Mouse (Mus musculus): ENCODE data around the gene Dusp5.

Dusp5 gene

DNA sequence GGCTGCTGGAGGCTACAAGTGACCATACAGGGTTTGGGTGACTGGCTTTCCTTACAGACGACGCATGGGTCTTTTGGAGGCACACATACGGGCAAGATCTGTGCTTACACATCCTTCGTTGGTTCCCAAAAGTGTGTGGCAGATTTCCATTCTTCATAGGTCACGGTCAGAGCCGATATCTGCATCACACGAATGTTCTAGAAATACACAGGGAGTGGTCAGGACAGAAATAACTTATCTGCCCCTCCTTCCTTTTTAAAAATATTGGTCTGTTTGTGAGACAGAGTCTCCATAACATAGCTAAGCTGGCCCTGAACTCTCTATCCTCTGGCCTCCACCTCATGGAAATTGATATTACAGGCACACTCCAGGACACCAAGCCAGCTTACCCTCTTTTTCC is 24.7 kb upstream of the Dusp5 start:
- ChIA-PET POLR2A (interaction anchor here in 1 of 4 experiments (1.7 kb wide), 1 partner anchor 43 kb away, joined by 4 read pairs; no protein-coding TSS in a partner anchor), CTCF (no interaction called here)

DNA sequence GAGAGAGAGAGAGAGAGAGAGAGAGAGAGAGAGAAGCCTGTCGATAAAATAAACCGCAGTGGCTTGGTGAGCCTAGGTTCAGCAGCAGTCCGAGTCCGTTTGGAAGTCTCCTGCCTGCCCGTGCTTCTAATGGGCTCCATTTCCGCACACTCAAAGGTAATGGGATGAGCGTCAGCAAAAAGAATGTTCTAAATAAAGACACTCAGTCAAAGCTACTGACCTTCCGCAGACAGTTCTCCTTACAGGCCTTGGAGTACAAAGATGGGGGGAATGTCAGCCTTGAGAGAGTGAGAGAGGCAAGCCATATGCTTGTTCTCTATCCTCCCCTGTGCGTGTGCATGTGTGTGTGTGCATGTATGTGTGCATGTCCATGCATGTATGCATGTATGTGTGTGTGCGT is 23.2 kb upstream of the Dusp5 start:
- CTCF ChIA-PET: interaction anchor here in 2 of 4 experiments (0.6 to 0.7 kb wide), 2 partner anchors 137 to 143 kb away, joined by 4 to 7 read pairs; no protein-coding TSS in a partner anchor
- POLR2A ChIA-PET: interaction anchor here in 2 of 4 experiments (0.7 to 1.7 kb wide), 7 partner anchors 11 to 329 kb away, joined by 3 to 4 read pairs (median 3); partner anchors contain the start of genes Dusp5 (in 2 of the 2) and Smc3 (in 1 of the 2)

DNA sequence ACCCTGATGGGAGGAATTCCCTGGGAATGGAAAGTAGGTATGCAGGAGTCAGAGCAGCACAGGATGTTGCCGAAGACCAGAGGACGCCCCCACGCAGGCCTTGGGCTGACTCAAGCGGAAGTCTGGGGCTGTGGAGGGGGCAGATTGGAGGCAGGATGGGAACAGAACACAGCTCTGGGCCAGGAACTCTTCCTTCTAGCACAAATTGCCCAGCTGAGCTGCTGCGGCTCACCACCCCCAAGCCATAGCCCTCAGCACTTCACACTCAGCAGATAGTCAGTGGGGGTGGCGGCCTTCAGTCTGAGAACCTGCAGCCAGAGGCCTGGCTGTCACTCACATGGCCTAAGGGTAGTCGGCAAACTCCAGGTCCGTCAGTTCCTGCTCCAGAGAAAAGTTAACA is 21.4 kb upstream of the Dusp5 start:
- ChIA-PET POLR2A (no interaction called here), CTCF (interaction anchor here in 1 of 4 experiments (0.6 kb wide), 1 partner anchor 32 kb away, joined by 3 read pairs; no protein-coding TSS in a partner anchor)

DNA sequence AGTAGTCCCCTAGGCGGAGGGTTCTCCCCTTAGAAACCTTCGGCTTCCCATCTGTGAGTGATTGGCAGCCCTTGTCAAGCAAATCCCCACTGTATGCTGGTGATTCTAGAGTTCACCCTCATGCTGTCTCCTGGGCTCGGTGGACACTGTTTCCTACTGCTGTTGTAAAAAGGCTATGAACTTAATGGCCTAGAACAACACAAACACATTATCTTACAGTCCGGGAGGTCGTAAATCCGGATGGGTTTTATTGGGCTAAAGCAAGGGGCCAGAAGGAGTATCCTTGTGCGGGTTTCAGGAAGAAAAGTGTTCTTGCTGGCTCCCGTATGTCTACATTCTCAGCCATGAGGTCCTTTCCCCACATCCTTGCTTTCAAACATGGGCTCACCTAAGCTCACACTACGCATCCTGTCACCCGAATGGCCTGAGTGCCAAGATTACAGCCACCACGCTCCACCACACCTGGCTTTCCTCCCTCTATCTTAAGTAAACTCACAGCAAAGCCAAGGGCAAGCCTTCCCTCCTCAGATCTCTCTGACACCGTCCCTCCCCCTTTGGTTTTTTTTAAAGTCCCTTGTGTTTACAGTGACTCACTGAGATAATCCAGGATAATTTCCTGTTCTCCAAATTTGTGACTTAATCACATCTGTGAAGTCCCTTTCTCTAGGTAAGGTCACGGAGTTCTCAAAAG is 17.5 kb upstream of the Dusp5 start:
- ChIA-PET POLR2A (interaction anchor here in 2 of 4 experiments (0.6 to 1.2 kb wide), 2 partner anchors 11 to 17 kb away, joined by 3 to 7 read pairs; no protein-coding TSS in a partner anchor), CTCF (no interaction called here)

DNA sequence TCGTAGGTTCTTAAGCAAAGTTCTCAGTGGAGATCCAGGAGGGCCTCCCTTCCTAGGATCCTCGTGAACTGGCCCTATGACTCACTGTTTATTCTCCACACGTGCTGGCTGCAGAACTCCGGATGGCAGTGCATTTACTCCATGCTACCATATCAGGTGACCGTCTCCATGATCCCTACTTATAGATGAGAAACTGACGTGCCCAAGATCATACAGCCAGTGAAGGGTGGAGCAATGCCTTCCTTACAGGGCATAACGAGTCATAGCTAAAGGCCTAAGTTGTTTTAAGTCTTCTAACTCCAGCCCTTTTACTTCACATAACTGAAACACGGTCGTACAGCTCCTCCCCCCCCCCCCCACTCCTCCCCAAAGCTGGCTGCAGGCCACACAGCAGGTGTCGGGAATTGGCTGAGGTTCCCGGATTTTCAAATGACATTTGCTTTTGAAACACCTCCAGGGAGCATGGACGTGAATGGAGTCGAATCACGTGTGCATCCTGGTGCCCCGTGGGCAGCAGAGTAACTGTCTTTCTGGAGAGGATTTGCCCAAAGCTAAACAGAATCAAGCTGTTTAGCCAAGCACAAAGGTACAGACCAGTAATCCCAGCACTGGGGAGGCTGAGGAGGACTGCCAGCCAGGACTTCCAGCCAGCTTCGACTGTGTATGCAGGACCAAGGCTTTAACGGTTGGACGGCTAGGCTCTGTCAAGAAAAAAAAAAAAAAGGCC is 11.4 kb upstream of the Dusp5 start:
- POLR2A ChIA-PET: interaction anchor here (0.8 to 2.7 kb wide), 17 partner anchors 10 to 129 kb away, joined by 3 to 18 read pairs (median 3); partner anchors contain the start of genes Dusp5 (in 4 of the 4) and Smc3 (in 1 of the 4)
- CTCF ChIA-PET: interaction anchor here in 2 of 4 experiments (0.6 to 0.7 kb wide), 4 partner anchors 55 to 339 kb away, joined by 5 to 10 read pairs (median 6); no protein-coding TSS in a partner anchor

DNA sequence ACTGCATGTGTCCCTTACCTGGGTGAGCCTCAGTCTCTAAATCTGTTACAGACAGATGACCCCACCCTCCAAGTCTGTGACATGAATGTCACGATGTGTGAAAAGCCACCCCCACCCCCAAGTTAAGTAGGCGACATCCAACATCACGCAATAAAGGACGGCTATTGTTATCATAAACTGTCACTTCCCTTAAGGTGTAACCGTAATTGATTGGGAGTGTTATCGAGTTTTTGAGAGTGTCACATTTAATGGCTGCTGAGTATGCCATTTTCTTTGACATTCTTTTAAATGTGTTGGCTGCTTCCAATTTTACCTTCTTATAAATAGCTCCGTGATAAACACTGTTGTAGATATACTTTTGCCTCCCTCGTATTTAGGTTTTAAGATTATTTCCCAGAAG is 9.4 kb upstream of the Dusp5 start:
- ChIA-PET POLR2A (interaction anchor here in 3 of 4 experiments (0.6 to 2.6 kb wide), 7 partner anchors 9 to 71 kb away, joined by 3 to 16 read pairs (median 3); partner anchors contain the start of gene Dusp5 (in 2 of the 3)), CTCF (no interaction called here)

DNA sequence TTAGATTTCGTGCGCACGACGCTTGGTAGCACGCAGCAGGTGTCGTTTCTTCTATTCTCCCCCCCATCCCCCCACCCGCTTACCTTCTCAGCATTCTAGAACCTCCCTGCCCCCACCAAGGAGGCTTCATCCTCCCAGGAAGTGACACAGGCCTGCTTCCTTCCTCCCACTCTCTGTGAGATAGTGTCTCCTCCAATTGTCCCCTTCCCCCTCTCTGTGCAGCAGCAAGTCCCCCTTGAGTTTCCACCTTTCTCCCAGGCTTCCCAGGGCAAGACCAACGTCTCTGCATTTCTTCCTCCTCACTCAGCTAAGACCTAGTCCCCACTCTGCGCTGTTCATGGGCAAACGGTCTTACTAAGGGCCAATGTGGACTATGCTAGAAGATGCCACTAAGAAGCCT is 8.9 kb upstream of the Dusp5 start:
- ChIA-PET CTCF (interaction anchor here in 1 of 4 experiments (0.7 kb wide), 1 partner anchor 118 kb away, joined by 3 read pairs; no protein-coding TSS in a partner anchor), POLR2A (interaction anchor here in 2 of 4 experiments (0.7 to 2.6 kb wide), 6 partner anchors 8 to 71 kb away, joined by 3 to 16 read pairs (median 4); partner anchors contain the start of gene Dusp5 (in 2 of the 2))

DNA sequence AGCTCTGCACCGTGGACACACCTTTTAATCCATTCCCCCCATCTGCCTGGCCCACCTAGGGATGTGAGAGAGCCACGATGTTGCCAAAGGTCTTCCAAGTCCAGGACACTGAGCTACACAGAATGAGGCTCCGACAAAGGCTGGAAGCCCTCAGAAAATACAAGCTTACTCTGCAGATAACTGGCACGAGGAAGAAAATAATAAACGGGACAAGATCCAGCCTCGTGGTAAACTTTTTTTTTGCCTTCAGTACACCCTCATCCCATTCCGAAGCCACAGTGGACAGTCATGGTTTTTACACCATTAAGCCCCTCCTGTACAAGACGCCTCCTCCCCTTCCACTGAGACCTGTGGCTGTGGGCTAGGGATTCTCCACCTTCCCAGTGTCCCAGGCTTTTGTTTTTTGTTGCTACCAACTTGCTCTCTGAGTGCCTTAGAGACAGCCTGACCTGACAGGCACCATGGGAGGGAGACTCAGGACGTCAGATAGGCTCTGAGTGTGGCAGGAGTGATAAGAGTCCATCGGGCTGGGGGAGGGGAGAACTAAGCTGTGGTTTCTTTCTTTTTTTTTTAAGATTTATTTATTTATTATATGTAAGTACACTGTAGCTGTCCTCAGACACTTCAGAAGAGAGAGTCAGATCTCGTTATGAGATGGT is 7.6 kb upstream of the Dusp5 start:
- ChIA-PET CTCF (no interaction called here), POLR2A (interaction anchor here in 1 of 4 experiments (1.1 to 1.8 kb wide), 5 partner anchors 9 to 72 kb away, joined by 3 to 6 read pairs (median 3); no protein-coding TSS in a partner anchor)

DNA sequence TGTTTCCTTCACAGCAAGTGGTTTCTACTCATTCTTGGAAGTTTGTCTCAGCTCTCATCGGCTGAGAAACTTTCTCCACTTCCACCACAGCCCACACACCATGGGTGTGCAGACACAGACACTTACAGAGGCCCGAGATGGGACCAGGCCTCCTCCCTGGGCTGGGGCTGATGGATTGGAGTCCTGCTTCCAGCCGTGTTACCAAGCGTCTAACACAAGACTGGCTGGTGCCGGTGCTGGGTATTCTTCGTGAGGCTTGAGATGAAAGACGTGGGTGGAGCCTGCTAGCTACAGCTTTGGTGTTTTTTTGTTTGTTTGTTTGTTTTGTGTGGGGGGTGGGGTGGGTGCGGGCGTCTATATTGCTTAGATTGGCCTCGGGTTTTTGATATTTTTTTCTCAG is 1.4 kb upstream of the Dusp5 start:
- ChIA-PET CTCF (interaction anchor here in 2 of 4 experiments (0.5 to 0.6 kb wide), 2 partner anchors 108 to 1006 kb away, joined by 3 to 6 read pairs; no protein-coding TSS in a partner anchor), POLR2A (interaction anchor here in 3 of 4 experiments (0.6 to 3.6 kb wide), 19 partner anchors 8 to 544 kb away, joined by 3 to 46 read pairs (median 10); no protein-coding TSS in a partner anchor)

DNA sequence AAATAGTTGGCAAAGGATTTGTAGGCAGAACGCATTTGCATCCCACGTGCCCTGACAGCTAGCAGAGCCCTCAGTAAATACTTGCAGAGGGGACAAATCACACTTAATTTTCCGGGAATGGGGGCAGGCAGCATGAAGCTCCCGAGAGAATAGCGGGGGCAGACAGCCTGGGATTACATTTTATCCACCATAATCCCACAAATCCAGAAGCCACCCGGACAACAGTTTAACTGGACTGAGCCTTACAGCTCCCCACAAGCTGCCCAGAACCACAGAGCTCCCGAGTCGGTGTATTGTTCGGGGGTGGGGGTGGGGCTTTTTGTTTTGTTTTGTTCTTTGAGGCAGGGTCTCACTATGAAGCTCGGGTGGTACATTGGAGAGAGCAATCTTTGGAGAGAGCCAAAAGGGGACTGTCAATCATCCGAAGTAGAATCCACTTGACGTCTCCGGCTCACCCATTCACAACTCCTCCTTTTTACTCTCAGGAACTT is 733 bp upstream of the Dusp5 start:
- CTCF ChIA-PET: interaction anchor here in 3 of 4 experiments (0.7 to 1.6 kb wide), 4 partner anchors 109 to 220 kb away, joined by 5 to 8 read pairs (median 6); no protein-coding TSS in a partner anchor
- POLR2A ChIA-PET: interaction anchor here (0.6 to 3.6 kb wide), 105 partner anchors 8 to 595 kb away, joined by 3 to 46 read pairs (median 5); partner anchors contain the start of gene Smc3 (in 2 of the 4)

DNA sequence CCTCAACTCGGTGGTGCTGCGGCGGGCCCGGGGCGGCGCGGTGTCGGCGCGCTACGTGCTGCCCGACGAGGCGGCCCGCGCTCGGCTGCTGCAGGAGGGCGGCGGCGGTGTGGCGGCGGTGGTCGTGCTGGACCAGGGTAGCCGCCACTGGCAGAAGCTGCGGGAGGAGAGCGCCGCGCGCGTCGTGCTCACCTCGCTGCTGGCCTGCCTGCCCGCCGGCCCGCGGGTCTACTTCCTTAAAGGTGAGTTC is 471 bp downstream of the Dusp5 start:
- ChIA-PET POLR2A (interaction anchor here (0.6 to 3.6 kb wide), 89 partner anchors 8 to 491 kb away, joined by 3 to 46 read pairs (median 5); partner anchors contain the start of genes Smc3 (in 2 of the 4) and Bbip1 (in 1 of the 4)), CTCF (interaction anchor here in 3 of 4 experiments (0.5 to 1.6 kb wide), 6 partner anchors 49 to 415 kb away, joined by 4 to 6 read pairs (median 4); no protein-coding TSS in a partner anchor)

DNA sequence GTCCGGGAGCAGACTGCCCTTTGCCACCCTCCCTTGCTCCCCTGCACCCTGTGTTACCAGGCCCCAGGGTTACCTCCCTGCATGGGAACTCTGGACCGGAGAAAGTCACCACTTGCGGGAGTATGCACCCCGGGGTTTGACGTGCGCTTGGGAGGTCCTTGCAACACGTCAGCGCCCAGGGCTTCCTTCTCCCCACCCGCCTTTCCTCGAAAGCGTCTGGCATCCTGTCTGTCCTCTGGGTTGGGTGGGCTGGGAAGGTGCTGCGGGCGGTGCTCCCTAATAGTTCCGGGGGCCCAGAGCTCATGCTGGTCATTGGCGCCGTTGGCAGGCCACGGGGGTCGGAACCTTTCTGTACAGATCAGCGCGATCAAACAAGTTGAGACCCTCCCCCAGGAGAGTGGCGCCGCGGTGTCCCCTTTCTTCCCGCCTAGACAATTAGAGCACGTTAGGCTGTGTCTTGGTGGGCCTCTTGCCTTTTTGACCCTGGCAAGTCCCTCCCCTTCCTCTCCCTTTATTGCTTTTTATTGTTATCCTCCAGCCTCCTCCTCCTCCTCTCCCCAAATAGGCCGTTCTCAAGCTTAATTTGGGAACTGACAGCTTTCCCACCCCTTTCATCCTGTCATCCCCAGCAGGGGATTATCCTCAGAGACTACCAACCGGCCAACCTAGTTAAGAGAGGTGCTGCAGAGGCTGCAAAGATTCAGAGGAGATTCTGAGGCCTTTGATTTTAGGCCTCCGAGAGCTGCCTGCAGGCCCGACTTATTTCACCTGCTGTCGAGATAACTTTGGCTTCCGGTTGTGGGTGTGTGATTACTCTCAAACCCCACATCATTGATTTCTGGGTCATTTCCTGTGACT is 1.0 kb downstream of the Dusp5 start:
- ChIA-PET CTCF (interaction anchor here in 2 of 4 experiments (0.5 to 0.8 kb wide), 2 partner anchors 46 to 415 kb away, joined by 3 to 4 read pairs; no protein-coding TSS in a partner anchor), POLR2A (interaction anchor here (0.6 to 3.6 kb wide), 52 partner anchors 8 to 472 kb away, joined by 3 to 46 read pairs (median 6); partner anchors contain the start of gene Smc3 (in 2 of the 4))

DNA sequence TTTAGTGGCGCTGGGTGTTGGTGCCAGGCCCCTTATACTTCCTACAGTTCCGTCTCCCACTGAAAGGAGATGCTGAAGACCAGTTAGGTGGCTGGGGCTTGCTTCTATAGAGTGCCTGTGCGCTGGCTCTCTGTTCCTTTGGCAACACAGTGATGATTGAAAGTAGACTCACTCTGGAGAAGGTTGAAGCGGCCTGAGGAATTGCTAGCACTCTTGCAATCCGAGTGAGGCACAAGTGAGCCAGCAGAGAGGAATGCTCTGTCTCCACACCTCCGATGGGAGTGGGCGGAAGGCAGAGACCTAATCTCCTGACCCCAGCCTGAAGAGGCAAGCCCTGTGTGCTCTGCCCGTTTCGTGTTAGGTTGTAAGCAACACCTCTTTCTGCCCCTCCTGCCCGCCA is 2.5 kb downstream of the Dusp5 start:
- ChIA-PET POLR2A (no interaction called here), CTCF (no interaction called here)

DNA sequence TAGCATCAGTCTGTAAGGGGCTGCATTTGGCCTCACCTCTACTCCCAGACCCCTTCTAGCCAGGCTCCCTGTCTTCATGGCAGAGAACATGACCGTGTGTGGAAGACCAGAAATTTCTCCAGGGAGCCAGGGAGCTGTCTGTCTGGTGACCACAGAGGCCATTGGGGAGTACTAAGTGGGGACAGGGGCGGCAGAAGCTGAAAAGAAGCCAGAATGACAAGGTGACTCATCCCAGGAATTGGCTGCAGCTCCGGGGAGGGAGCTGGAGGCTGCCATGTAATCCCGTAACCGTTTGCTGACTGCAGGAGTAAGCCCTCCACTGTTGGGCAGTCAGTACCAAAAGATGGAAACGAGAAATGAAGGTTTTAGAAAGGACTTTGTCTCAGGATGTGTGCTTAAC is 3.1 kb downstream of the Dusp5 start:
- CTCF ChIA-PET: no interaction called here
- POLR2A ChIA-PET: interaction anchor here in 2 of 4 experiments (1.0 to 1.1 kb wide), 2 partner anchors 9 to 32 kb away, joined by 3 read pairs; no protein-coding TSS in a partner anchor

DNA sequence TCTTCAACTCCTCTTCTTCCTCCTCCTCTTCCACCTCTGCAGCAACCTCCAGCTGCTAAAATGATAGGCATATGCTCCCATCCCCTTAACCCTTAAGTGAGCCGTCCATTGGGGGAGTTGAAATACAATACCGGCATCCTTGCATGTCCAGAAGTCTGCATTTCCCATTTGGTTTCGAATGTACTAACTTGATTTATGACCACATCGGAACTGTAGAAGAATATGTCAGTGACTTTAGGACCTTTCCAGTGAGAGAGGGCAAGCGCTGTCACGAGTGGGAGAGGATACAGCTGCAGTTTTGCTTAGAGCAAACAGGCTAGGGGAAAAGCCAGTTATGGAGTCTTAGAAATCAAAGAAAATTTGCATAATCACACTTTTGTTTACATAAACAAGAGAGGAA is 3.8 kb downstream of the Dusp5 start:
- CTCF ChIA-PET: no interaction called here
- POLR2A ChIA-PET: interaction anchor here in 2 of 4 experiments (0.6 to 1.1 kb wide), 3 partner anchors 8 to 32 kb away, joined by 3 read pairs; no protein-coding TSS in a partner anchor

DNA sequence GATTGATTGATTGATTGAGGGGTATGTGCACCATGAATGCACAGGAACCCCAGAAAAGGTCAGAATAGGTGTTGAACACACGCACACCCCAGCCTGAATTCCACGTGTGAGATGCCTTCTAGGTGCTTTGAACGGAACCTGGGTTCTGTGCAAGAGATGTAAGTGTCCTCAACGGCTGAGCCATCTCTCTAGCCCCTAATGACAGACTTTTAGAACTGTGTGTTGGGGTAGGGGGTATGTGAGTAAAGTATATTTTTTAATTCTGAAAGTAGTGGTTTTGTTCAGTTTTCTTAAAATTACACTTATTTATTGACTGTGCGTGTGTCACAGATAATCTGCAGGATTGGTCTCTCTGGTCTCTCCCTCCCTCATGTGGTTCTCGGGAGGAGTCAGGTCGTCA is 4.3 kb downstream of the Dusp5 start:
- ChIA-PET CTCF (no interaction called here), POLR2A (no interaction called here)

DNA sequence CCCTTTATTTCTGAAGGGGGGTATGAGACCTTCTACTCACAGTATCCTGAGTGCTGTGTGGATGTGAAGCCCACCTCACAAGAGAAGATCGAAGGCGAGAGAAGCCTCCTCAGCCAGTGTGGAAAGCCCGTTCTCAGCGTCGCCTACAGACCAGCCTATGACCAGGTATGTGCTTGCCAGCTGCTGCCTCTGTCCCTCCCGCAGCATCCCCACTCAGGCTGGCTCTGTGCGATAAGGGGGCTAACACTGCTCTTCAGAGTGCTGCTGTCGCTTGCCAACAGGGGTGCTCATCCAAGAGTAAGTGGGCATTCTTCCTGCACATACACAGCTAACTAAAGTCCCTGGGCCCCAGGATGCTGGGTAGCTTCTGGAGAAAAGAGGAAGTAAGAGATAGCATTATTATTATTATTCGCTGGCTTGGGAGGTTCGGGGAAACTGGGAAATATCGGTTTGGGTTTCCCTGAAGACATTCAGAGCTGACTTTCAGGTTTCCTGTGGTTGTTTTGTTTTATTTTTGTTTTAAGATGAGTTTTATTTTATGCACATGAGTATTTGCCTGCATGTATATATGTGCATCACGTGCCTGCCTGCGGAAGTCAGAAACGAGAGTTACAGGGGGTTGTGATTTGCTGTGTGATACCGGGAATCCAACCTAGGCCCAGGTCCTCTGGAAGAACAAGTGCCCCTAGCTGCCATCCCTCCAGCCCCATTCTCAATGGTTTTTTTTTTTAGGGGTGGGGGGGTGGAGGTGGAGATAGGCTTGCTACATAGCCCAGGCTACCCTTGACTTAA is 5.1 kb downstream of the Dusp5 start:
- POLR2A ChIA-PET: interaction anchor here in 2 of 4 experiments (1.2 to 1.8 kb wide), 3 partner anchors 14 to 113 kb away, joined by 4 to 6 read pairs (median 4); no protein-coding TSS in a partner anchor
- CTCF ChIA-PET: no interaction called here
